Mouse (Mus musculus) hematopoietic stem cell, adult 5-6 weeks (primary cell): ENCODE measurements at regions not wholly inside any gene's neighbourhood (a gene's known extent, or its start where the extent isn't known, plus 50 kb on each side); places are given as distances from the start of the nearest gene placed in this dataset.

Experiments used
- ATAC-seq, 2 experiments: fragments of 125-278 bp in 1 of 2; replicated peaks in 1 of 2; 2 replicates each; pipeline ENCODE4 v1.8.0; 2016 to 2017; ENCODE audit warnings: inconsistent platforms in 2 of 2, mild to moderate bottlenecking in 2 of 2, moderate number of reproducible peaks in 2 of 2, low read depth in 1 of 2, moderate TSS enrichment in 1 of 2; ENCODE audit not compliant: low FRiP score in 2 of 2, poor library complexity in 2 of 2, severe bottlenecking in 2 of 2, insufficient read depth in 1 of 2, low TSS enrichment in 1 of 2

DNA sequence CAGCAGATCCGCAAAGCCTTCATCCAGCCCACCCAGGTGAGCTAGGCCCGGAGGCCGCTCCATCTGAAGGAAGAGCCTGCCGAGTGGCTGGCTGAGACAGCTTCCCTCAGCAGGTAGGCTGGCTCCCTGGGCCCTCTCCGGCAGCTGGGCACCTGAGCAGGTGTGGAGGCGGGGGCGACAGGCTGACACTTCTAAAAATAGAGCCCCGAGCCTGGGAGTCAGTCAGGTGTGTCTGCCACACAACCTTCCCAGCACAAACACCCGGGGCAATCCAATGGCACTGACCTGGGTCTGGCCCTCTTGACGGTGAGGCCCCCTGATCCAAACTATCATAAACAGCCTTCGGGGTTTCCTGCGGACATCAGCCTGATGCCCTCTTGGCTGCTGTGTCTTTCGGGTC is 58.5 kb downstream of the Zfp36l2 start:
- ATAC-seq, result no peak

GRCm38 (mm10) chr17:84128262-84128661 is 59.5 kb downstream of the Zfp36l2 start:
- peak in 1 of 2 experiments; percentile 13; a peak in 1 of 4 replicates for ATAC-seq

DNA sequence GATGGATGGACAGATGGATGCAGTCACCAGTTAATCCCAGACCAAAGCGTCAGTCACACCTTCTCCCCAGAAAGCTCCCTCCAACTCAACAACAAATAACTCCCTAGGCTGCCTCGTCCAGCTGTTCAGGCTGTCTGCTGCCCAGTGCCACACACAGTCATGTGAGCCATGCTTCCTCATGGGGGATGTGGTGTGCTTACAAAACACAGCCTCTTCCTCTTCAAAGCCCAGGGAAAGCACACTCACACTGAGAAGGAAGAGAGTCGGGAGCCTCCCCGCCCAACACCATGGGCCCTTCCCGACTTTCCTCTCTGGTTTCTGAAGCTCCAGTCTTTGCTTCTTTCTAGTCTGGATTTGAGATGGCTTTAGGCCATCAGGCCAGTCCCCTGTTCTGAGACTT is 61.6 kb downstream of the Zfp36l2 start:
- ATAC-seq, result peak; percentile 68 to 78

- ATAC-seq, result no peak
These were observed 64.6 kb downstream of the Zfp36l2 start for GRCm38 (mm10) chr17:84123161-84123560.

- no peak for ATAC-seq
These were observed 65.1 kb downstream of the Zfp36l2 start for GRCm38 (mm10) chr17:84122486-84123131.

DNA sequence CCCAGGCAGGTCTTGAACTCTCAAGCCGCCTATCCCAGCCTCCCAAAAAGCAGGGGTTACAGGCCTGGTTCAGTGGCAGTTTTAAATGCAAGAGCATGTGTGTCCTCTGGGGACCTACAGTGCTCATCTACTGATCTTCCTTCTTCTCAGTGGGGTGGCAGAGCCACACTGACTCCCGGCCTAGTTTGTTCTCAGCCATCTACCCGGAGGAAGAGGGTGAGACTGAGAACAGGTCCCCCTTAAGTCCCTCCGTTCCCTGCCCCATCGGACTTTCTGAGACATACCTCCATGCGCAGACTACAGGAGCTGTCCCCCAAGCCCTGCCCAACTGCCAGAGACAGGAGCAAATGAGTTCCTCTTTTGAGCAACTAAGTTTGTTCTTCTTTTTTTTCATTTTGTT is 66.5 kb downstream of the Zfp36l2 start:
- 0 out of 4 replicates have a peak, but pooled peaks of 1 of the 2 experiments have one; percentile 6 for ATAC-seq

DNA sequence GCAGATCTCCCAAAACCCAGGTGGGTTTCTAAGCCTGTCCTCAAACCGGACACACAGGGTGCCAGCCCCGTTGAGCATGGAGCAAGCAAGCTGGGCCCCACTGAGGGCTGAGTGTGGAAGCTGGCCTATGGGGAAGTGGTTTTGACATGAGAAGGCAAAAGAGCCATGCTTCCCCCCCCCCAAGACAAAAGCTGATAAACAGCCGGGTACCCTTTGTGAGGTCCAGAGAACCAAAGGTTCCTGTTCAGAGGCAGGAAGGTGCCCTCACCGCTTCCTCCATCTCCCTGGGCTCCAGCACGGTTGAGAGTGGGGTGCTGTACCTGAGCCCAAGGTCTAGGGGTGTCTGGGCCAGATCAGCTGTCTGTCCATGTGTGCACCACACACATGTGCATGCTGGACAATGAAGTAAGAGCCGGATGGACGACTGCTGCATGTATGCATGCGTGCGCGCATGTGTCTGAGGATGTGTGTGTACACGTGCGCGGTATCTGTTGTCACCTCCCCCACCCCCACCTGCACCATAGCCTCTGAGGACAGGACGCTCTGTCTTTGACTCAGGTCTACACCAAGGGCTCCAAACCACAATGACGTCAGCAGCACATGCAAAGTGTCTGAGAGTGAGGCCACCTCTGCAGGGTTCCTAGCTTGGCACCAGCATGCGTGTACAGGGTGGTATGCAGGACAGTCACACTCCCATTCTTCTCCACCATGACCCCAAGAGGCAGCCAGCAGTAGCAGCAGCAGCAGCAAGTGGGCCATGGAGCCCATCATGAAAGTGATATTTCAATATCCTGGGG is 68.3 kb downstream of the Zfp36l2 start:
- peak; percentile 47 to 59 for ATAC-seq

GRCm38 (mm10) chr17:84118781-84119180 is 69.0 kb downstream of the Zfp36l2 start:
- ATAC-seq, result no peak

DNA sequence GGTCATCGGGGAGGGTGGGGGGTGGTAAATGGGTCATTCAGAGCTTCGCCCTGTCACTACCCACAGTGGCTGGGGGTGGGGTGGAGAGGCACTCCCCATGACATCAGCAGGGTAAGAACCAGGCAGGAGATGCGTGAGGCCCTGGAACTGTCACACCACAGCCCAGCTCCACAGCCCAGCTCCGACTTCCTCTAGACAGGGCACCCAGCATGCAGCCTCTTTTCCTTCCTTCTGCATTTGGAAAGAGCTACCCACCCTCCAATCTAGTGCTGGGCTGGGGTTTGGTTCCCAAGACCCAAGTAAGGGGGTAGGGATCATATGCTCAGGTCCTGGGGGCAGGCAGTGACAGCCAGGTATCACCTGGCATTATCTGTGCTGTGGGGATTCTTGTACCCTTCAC is 69.5 kb downstream of the Zfp36l2 start:
- no peak for ATAC-seq

DNA sequence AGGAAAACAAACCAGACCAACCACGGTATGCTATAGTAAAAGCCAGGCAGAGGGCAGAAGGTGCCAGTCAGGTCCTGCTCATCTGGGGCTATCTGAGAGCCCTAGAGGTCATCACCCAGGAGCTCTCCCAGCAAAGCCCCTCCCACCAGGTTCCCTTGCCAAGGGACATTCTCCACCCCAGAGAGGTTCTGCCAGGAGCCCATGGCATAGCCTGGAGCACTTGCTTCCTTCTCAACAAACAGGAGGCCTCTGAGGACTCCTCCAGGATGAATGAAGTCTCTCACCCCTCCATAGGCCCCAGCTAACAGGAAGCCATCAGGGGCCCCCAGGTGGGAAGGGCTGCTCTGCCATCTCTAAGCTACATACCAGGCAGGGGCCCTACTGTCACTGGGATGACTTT is 70.0 kb downstream of the Zfp36l2 start:
- no peak for ATAC-seq

GRCm38 (mm10) chr17:84116340-84117279 is 71.1 kb downstream of the Zfp36l2 start:
- peak; percentile 22 to 37 for ATAC-seq

DNA sequence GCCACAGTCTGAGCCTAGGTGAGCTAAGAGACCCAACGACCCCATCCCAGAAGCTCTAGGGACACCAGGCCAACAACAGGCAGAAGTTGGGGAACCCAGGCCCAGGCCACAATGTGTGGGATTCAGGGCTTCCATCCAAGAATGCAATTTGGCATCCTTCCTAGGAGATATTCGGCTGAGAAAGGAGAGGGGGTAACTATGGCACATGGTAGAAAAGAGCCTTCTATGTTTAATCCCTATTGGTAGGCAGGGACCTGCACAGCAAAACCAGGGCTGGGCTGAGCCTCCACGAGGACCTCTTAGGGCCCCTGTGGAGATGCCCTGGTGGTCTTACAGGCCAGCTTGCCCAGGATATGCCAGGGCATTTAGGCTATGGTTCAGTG is 71.8 kb downstream of the Zfp36l2 start:
- no peak for ATAC-seq

GRCm38 (mm10) chr17:84115133-84115532 is 72.6 kb downstream of the Zfp36l2 start:
- ATAC-seq, result no peak

DNA sequence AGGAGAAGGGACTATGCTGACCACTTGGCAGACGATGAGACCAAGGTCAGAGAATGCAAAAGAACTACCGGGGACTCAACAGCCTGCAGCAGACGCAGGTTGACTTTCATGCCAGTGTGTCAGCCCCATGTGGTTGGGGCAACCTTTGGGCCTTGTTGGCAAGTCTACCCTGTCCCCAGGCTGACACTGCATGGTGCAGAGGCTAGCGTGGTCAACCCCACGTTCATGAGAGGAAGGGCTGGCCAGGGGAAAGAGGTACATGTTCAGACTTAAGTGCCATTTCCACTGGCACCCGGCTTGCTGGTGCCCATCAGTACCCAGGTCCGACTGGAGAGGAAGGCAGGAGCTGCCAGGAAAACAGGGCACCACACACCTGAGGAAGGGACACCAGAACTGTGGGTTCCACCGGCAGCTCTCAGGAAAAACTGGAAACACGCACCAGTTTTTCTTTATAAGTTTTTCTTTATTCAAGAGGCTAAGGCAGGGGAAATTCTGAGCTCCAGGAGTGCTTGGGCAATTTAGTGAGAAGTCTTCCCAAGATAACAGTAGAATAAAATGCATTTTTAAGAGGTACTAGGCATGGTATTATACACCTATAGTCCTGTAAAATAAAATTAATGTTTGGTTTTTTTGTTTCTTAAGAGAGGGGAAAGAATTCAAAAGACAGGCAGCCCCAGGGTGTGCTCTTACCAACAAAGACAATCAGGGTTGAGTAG is 73.3 kb downstream of the Zfp36l2 start:
- ATAC-seq, result no peak

- ATAC-seq, result peak; percentile 8 to 50; a peak in 1 of 4 replicates
These were observed 74.0 kb downstream of the Zfp36l2 start for GRCm38 (mm10) chr17:84113608-84114278.

DNA sequence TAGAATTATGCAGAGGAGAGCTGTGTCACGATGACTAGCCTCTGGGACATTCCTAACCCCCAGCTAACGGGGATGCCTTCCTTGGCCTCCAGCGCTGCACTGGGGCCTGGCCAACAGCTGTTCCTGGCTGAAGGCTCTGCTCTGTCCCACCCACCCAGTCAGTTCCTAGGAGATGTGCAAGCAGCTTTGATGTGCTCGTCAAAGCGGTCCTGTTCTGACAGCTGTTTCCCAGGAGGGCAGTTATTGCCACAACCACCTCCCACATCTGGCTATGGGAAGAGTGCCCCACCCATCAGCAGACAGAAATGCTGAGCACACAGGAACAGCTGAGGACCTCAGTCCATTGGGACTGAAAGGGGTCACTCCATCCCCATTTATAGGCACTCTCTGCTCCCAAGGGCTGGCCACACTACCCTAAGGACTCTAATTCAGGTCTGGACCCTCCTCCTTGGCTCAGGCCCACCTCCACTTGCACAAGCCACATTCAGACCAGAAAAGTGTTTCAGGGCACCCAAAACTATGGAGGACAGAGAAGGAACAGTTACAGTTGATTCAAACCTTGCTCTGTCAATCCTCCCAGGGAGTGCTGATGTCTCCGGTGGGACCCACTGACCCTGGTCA is 75.2 kb downstream of the Zfp36l2 start:
- ATAC-seq, result no peak
